Mouse (Mus musculus): ENCODE results near the gene Ddx46.
"Not testable (repeated sequence)": the region's sequence is repeated elsewhere in the genome, so short reads cannot be mapped to it uniquely, and the experiment has no call there.

Ddx46 gene

DNA sequence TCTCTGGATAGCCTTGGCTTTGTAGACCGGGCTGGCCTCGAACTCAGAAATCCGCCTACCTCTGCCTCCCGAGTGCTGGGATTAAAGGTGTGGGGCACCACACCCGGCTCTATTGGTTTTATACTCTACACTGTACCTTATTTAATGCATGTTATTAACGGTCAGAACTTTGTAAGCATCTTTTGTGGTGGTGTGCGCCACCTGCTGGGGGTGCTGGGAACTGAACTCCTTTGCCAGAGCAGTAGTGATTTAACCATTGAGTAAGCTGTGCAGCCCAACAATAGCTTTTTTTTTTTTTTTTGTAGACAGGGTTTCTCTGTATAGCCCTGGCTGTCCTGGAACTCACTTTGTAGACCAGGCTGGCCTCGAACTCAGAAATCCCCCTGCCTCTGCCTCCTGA, 5.7 kb downstream of the Ddx46 start:
- DNase-seq, result peak; percentile 75 to 88

DNA sequence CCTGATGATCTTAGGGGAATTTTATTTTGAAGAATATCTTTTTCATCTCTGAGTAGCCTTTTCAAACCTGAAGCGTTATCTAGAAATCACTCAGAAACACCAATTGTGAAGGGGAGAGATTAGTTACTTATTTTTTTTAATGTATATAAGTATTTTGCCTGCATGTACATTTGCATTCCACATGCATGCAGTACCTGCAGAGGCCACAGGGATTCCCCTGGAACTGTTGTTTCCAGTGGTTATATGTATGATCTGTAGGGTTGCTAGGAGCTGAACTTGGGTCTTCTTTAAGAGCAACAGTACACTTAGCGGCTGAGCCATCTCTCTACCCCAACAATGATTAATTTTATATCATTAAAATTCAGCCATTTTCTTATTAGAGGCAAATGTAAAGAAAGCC, 9.7 kb downstream of the Ddx46 start:
- DNase-seq, result no peak

DNA sequence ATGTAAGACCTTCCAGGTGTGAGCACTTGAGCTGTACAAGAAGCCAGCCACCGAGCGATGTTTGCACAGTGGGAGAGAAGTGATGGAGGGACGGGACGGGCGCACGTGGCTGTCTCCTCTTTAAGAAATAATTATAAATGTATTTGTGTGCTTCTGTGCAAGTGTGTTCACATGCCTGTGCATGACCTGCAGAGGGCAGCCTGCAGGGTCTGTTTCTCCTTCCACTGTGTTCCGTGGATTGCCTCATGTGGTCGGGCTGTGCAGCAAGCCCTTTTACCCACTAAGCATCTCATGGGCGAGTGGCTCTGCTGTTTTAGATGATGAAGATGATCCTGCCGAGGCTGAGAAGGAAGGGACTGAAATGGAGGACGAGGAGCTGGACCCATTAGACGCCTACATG, 15.3 kb downstream of the Ddx46 start:
- peak in 1 of 2 experiments; percentile 36 for DNase-seq

DNA sequence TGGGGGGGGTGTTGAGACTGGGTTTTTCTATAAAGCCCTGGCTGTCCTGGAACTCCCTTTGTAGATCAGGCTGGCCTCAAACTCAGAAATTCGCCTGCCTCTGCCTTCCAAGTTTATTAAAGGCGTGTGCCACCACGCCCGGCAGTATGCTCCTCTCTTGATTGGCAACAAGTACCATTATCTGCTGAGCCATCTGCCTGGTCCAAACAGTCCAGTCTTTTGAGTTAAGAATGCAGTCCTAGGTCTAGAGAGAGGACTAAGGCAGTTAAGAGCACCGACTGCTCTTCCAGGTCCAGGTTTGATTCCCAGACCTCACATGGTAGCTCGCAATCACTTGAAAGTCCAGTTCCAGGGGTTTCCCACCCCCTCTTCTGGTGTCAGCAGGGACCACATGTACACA, 16.2 kb downstream of the Ddx46 start:
- DNase-seq, result no peak

DNA sequence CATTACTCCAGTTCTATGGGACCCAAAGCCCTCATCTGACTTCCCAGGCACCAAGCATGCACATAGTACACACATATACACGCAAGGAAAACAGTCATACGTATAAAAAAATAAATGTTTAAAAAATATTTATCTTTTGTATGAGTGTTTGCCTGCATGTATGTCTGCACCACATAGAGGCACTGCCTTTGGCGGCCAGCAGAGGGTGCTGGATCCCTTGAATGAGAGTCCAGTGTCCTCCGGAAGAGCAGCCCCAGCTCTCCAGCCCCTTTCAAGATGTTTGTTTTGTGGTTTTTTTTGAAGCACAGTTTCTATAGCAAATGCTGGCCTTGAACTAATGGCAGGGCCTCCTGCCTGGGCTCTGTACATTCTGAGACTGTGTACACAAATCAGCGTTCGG, 33.7 kb downstream of the Ddx46 start:
- peak; percentile 52 to 69 for DNase-seq

DNA sequence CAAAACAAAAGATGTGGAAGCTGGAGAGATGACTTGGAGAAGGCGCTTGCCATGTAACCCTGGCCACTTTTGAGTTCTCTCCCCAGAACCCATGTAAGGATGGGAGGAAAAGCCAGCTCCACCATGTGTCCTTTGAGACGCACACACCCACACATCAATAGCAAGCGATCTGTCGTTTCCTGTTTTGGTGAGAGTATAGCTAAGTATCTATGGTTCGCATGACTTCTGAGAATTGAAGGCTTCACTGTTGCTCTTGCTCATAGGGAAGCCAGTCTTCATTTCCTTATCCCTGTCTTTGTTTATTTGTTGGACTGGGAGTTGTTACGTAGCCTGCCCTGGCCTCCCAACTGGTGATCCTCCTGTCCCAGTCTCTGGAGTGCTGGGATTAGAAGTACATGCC, 37.9 kb downstream of the Ddx46 start:
- DNase-seq, result no peak

DNA sequence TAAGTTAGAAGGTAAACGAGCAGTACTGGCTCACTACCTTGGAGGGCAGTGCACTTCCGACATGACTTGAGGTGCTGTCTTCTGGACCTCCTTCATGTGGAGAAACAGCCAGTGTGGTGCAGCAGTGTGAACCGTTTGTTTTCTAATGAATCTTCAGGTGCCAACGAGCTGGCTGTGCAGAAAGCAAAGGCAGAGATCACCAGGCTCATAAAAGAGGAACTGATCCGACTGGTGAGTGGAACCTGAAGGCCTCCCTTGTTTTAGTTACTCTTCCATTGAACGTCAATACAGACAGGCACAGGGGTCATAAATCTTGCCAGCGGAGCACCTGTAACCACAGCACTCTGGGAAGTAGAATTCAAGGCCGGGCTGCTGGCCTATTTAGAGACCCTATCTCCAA, 42.5 kb downstream of the Ddx46 start:
- no peak for DNase-seq

DNA sequence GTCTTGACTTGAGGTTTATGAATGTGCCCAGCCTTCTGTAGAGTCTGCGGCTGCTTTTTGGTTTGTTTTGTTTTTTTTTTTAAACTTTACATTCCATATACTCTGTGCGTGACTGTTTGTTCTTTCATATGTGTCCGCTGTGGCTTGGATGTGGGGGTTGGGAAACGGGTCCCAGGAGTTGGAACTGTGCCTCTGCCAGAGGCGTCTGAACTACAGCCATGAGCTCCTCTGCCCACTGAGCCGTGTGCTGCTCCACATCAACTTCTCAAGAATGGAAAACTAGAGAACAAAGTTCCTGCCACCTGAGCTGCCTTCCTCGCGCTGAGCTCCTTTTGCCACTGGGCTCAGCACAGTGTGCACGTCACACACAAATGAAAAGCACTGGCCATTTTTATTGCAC, 47.4 kb downstream of the Ddx46 start:
- DNase-seq, result peak; percentile 49 to 76

DNA sequence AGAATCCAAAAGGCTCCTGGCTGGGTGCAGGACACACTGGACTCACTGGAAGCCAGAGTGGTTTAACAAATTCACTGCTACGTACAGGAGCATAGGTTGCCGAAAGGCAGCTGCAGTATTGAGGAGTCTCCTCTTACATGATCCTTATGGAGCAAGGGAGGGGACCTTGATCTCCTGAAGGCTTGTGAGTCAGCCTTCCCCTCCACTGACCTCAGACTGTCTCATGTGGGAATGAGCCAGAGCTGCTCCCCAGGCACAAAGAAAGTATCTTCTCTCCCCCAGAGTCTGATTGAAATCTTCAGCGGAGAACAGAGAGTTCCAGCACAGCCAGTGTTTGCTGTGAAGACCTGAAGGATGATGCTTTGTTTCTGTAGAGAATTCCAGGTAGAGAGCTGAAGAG, 48.8 kb downstream of the Ddx46 start:
- DNase-seq, result no peak

DNA sequence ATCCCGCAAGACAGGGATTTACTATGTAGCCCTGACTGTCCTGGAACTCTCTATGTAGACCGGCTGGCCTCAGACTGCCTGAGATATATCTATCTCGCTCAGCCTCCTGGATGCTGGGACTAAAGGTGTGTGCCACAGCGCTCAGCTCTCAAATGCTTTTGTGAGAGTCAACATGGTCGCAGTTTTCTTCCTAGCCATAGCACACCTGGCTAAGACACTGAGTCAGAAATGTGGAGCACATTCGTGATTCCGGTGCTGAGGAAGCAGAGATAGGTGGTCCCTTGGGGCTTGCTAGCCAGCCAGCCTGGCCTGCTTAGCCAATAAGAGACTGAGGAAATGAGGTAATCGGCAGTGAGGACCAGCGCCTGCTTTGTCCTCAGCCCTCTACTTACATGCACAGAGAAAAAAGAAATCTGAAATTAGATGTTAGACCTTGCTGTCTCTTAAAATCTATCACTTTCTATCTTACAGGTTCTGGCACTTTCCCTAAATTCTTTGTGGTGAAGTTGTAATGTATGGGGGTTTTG, 51.3 kb downstream of the Ddx46 start:
- DNase-seq, result no peak

DNA sequence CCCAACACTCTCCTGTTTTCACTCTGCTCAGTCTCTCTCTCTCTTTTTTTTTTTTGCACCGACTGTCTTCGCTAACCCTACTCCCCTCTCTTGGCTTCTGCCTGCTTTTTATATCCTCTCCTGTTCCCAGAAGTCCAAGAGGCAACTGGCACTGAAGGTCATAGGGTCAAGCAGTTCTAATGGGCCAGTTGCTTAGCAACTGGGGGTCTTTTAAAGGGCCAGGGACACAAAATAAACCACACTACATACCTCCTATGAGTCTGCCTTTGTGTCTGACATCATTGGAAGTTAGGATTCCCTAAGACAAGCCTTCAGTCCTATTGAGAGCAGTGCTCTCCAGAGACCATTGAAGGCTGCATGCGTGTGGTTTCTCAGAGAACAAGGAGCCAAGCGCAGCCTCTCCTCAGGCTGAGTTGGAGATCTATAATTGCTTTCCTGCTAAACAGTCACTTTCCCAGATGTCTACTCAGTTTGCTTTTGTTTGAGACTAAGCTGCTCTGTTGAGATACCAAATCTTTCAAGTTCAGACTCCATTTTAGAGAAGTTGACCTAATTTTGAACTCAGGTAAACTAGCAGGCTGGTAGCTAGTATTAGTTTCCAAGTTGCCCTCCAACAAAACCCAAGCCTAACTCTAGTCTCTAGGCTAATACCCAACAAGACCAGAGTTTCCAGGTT, 53.2 kb downstream of the Ddx46 start:
- DNase-seq, result no peak

DNA sequence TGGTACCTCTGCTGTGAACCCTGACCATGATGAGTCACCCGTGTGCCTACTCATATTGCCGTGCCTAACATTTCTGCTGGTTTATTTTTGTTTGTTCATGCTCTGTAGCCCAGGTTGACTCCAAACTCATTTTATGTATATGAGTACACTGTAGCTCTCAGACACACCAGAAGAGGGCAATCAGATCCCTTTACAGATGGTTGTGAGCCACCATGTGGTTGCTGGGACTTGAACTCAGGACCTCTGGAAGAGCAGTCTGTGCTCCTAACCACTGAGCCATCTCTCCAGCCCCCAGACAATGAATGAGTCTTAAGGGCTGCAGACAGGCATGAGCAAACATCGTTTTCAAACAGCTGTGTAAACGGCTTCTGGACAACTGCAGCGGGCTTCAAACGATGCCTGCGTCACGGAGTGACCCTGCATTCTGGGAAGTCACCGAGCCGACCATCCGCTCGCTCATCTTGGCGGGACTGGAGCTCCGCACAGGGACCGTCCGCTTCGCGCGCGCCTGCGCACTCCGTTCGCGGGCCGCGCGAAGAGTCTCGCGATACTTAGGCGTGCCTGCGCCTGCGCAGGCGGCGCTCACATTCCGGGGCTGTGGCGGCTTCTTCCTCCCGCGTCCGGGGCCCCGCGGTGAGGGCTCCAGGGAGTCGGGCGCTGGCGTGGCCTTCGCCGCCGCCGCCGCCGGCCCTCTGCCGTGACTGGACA, 57.9 kb downstream of the Ddx46 start, which contains the start of gene B230219D22Rik:
B230219D22Rik (plus strand) TSS at position 590 of the 708 bp plus-strand sequence.
- DNase-seq, result peak; percentile 89 to 94

DNA sequence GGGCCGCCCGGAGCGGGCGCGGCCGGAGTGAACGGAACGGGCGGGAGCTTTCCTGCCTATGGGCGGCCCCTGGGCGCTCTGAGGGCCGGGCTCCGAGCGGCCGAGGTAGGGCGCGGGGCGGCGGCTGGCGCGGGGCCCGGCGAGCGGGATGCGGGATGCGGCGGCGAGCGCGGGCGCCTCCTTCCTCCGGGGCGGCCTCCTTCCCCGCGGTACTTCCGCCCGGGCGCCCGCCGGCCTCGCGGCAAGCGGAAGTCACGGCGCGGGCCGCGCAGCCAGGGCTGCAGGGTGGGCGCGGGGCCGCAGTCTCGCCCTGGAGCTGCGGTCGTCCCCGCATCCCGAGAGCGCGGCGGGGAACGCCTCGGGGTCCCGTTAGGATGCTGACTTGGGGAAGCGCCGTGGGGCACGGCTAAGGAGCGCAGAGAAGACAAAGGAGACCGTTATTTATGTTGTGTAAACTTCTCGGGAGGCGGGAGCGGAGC, 58.5 kb downstream of the Ddx46 start:
- DNase-seq, result peak; percentile 28 to 66

DNA sequence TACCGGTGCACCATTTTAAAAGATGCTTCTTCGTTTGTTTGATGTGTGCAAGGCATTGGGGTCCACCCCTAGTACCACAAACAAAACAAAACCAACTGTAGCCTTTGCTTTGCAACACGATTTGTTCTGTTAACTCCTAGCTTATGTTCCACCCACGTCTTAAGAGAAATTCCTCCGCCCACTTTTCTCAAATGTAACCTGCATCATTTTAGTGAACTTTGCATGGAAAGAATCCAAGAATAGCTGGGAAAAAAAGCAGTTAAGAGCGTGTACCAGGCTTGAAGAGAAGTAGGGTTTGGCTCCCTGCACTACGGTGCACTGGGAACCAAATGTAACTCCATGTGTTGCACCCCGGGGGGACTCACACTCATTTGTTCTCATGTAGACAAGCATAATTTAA, 59.3 kb downstream of the Ddx46 start:
- no peak for DNase-seq

DNA sequence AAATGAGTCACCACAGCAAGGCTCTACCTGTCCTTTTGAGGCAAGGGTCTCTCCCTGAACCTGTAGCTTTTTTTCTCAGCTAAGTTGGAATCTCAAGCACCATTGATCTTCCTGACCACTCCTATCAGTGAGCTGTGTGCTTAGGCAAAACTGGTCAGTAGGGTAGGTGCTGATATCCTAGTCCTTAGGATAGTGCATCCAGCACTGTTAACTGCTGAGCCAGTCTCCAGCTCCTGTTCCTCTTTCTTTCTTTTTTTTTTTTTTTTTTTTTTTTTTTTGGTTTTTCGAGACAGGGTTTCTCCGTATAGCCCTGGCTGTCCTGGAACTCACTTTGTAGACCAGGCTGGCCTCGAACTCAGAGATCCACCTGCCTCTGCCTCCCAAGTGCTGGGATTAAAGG, 61.2 kb downstream of the Ddx46 start:
- DNase-seq, result not testable (repeated sequence)

DNA sequence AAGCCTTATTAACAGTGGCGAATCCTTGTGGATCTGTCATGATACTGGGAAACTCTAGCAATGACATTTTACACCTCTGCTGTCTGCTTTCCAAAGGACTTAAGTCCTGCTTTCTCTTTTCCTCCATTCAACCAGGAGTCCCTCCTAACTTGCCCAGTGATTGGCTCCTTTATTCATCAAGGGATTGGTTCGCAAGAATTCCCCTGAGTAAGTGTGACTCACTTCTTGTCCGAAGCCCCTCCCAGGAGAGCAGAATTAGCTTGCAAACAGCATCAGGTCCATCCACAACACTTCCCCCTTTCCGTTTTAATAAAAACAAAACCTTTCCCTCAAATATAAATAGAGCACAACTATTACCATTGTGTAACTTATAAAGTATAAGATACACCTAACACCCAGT, 69.5 kb downstream of the Ddx46 start:
- no peak for DNase-seq

DNA sequence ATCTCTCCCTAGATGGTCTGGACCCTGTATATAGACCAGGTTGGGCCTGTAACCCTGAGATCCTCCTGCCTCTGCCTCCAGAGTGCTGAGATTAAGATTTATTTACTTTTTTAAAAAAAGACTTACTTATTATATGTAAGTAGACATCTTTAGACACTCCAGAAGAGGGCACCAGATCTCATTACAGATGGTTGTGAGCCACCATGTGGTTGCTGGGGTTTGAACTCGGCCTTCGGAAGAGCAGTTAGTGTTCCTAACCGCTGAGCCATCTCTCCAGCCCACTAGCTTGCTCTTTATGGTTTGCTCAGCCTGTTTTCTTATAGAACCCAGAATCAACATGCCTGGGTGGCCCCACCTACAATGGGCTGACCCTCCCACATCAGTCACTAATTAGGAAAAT, 78.0 kb downstream of the Ddx46 start:
- no peak for DNase-seq

DNA sequence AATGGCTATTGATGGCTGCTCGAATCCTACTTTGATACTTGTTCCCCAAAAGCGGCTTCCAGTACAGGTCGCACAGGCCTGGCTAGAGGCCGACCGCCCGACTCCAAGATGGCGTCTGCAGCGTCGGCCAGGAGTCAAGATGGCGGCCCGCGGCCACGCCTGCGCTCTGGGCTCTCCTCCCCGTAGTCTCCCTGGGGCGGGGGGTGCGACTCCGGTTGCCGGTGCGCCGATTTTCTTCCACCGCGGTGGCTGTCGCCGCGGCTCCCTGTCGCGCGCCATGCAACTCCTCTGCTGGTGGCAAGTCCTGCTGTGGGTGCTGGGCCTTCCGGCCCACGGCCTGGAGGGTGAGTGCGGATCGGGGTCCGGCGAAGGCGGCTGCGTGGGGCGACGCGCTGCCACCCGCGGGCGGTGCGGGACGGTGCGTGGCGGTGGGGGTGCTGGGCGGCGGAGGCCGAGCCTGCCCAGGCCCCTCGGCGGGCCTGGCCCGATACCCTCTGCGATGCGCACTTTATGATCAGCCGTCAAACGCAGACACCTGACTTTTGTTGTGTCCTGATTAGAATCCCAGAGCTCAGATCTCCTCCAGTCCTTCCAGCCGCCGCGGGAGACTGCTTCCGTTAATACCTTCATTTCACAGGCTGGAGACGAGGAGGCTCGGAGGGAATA, 79.8 kb downstream of the Ddx46 start, which contains the start of gene Txndc15:
Txndc15 (plus strand) TSS at position 150 of the 666 bp plus-strand sequence.
- DNase-seq, result peak; percentile 85 to 90

DNA sequence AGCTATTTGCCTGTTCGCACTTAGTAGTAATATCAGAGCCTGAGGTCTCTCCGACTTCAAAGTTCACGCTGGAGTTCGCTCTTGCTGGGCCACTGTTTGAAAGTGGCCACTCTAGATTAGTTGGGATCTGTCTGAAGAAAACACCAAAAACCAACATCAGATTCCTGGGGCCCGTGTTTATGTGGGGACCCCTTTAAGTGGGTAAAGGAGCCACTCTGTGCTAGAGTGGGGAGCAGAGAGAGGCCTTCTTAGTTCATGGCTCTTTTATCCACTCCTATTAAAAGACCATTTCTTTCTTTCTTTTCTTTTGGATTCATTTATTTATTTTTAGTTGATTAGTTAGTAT, 80.3 kb downstream of the Ddx46 start:
- no peak for DNase-seq

DNA sequence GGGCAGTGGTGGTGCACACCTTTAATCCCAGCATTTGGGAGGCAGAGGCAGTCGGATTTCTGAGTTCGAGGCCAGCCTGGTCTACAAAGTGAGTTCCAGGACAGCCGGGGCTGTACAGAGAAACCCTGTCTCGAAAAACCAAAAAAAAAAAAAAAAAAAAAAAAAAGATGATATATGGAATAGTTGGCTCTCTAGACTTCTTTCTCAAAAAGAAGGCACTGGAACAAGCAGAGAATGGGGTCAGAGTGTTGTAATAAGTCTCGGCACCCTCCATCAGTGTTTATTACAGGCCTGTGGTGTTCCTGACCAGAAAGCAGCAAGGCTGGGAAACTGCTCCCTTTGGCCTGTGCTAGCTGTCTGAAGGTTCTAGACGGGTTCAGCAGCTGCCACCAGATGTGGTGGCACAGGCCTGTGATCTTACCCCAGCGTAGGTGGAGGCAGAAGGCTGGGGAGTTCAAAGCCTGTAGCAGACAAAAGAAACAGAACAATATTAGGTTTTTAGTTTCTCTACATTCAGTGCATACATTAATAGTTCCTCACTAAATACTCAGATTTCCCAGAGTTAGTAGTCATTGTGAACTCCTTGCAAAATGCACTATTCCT, 81.2 kb downstream of the Ddx46 start:
- DNase-seq, result no peak

DNA sequence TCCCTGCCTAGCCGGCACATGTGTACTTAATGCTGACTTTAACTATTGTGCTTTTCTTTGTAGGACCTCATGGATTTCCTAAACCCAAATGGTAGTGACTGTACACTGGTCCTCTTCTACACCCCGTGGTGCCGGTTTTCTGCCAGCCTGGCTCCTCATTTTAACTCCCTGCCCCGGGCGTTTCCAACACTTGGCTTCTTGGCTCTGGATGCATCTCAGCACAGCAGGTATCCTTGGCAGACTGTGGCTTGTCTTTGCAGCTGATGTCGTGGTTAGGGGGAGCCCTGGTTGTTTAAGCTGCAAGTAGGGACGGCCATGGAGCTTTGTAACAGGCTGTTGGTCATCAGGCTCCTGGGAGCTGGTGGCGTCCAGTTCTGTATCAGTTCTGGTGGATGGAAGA, 86.7 kb downstream of the Ddx46 start:
- DNase-seq, result no peak

DNA sequence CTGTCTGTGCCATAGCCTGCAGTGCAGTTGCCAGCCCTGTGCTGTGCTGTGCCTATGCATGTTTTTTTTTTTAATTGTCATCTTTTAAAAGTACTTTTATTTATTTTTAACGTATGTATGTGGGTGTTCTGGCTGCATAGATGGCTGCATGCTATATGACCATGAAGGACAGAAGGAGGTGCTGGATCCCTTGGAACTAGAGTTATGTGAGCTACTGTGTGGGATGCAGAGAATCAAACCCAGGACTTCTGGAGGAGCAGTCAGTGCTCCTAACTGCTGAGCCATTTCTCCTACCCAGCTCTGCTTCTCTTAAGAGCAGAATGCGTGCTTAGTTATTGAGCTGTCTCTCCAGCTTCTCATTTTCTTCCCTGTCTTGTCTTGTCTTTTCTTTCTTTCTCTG, 87.2 kb downstream of the Ddx46 start:
- no peak for DNase-seq

DNA sequence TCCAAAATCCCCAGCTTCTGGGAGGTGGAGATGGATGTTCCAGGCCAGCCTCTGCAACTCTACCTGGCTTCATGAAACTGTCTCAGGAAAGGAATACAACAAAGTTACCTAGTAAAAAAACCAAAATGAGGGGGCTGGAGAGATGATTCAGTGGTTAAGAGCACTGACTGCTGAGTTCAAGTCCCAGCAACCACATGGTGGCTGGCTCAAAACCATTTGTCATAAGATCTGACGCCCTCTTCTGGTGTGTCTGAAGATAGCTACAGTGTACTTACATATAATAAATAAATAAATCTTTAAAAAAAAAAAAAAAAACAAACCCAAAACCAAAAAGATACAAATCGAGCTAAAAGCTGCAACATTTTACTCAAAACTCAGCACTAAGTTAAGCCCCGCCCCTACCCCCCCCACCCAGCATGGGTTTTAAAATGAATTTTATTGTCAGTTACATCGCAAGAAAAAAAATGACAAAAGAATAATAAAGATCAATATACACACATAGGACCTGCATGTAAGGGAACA, 91.8 kb downstream of the Ddx46 start:
- DNase-seq, result peak in 1 of 2 experiments; percentile 9
